Mouse (Mus musculus) MEL (cell line): ENCODE measurements around the gene Atp8b5. TPM values are rescaled to one million over a fixed set of nuclear protein-coding genes. Genes with fewer than 3 reads are reported as not detected.

Source experiments
- DNase-seq: peaks from one replicate; pipeline ENCODE4 v3.0.0; 2011; ENCODE audit warnings: low read depth, low spot score
- H3K27ac ChIP-seq: 2 replicates; pipeline ENCODE4 v1.5.1; 2012; ENCODE audit warnings: low read depth, mild to moderate bottlenecking, control low read depth, low read length, moderate library complexity; ENCODE audit not compliant: control insufficient read depth
- H3K27me3 ChIP-seq, 2 experiments: fragments of 150-350 bp in 1 of 2; sonication (generic) in 1 of 2; 2 replicates each; pipeline ENCODE4 v1.6.1; 2012; ENCODE audit warnings: low read length in 2 of 2, mild to moderate bottlenecking in 2 of 2, improper control_type of control experiment in 1 of 2, moderate library complexity in 1 of 2; ENCODE audit not compliant: insufficient read depth in 2 of 2, control insufficient read depth in 1 of 2
- H3K36me3 ChIP-seq, 2 experiments: 2 replicates each; pipeline ENCODE4 v1.6.1; 2012 to 2014; ENCODE audit warnings: low read length in 2 of 2, improper control_type of control experiment in 1 of 2, inconsistent platforms in 1 of 2, mild to moderate bottlenecking in 1 of 2; ENCODE audit not compliant: insufficient read depth in 2 of 2, control insufficient read depth in 1 of 2
- H3K4me1 ChIP-seq, 2 experiments: fragments of 150-350 bp in 1 of 2; sonication (generic) in 1 of 2; 2 replicates each; pipeline ENCODE4 v1.6.1; 2012; ENCODE audit warnings: low read length in 2 of 2, improper control_type of control experiment in 1 of 2, mild to moderate bottlenecking in 1 of 2; ENCODE audit not compliant: insufficient read depth in 2 of 2, control insufficient read depth in 1 of 2
- H3K4me3 ChIP-seq, 2 experiments: fragments of 150-350 bp in 1 of 2; sonication (generic) in 1 of 2; 2 replicates each; pipeline ENCODE4 v1.5.1; 2012; ENCODE audit warnings: low read depth in 2 of 2, low read length in 2 of 2, mild to moderate bottlenecking in 2 of 2, moderate library complexity in 2 of 2, control low read depth in 1 of 2, improper control_type of control experiment in 1 of 2; ENCODE audit not compliant: control insufficient read depth in 1 of 2, insufficient read depth in 1 of 2
- H3K79me2 ChIP-seq: 2 replicates; pipeline ENCODE4 v1.6.1; 2012; ENCODE audit warnings: mild to moderate bottlenecking, low read length, moderate library complexity; ENCODE audit not compliant: control insufficient read depth, poor library complexity, insufficient read depth
- H3K9ac ChIP-seq: 2 replicates; pipeline ENCODE4 v1.6.1; 2012; ENCODE audit warnings: low read depth, mild to moderate bottlenecking, control low read depth, low read length, moderate library complexity; ENCODE audit not compliant: control insufficient read depth, poor library complexity, severe bottlenecking
- H3K9me3 ChIP-seq: fragments of 150-350 bp; sonication (generic); replicated peaks from 2 replicates; pipeline ENCODE4 v1.6.1; 2012; ENCODE audit warnings: mild to moderate bottlenecking, low read length, improper control_type of control experiment, moderate library complexity; ENCODE audit not compliant: insufficient read depth
- BHLHE40 ChIP-seq: IDR thresholded peaks from 2 replicates; pipeline ENCODE4 v1.6.1; 2012; ENCODE audit warnings: low read depth, mild to moderate bottlenecking, inconsistent platforms, low read length, improper control_type of control experiment, borderline replicate concordance
- CHD1 ChIP-seq: IDR thresholded peaks from 2 replicates; pipeline ENCODE4 v1.6.1; 2012; ENCODE audit warnings: low read depth, mild to moderate bottlenecking, inconsistent platforms, low read length, improper control_type of control experiment
- CHD2 ChIP-seq: IDR thresholded peaks from 2 replicates; pipeline ENCODE4 v1.6.1; 2011; ENCODE audit warnings: low read length, improper control_type of control experiment
- CTCF ChIP-seq, 3 experiments: IDR thresholded peaks in 2 of 3; conservative IDR thresholded peaks in 1 of 3; 2 replicates each; pipeline ENCODE4 v1.5.1; 2011 to 2012; ENCODE audit warnings: low read length in 3 of 3, low read depth in 2 of 3, mild to moderate bottlenecking in 2 of 3, improper control_type of control experiment in 1 of 3, inconsistent platforms in 1 of 3, mixed read lengths in 1 of 3, moderate library complexity in 1 of 3; ENCODE audit not compliant: control insufficient read depth in 1 of 3, insufficient read depth in 1 of 3, poor library complexity in 1 of 3, severe bottlenecking in 1 of 3
- E2F4 ChIP-seq: IDR thresholded peaks from 2 replicates; pipeline ENCODE4 v1.6.1; 2011; ENCODE audit warnings: low read depth, low read length, improper control_type of control experiment, borderline replicate concordance
- ELF1 ChIP-seq: IDR thresholded peaks from 2 replicates; pipeline ENCODE4 v1.6.1; 2014; ENCODE audit warnings: low read depth, mild to moderate bottlenecking, inconsistent platforms, low read length, improper control_type of control experiment, moderate library complexity
- EP300 ChIP-seq, 2 experiments: IDR thresholded peaks; 2 replicates each; pipeline ENCODE4 v1.6.1; 2011; ENCODE audit warnings: improper control_type of control experiment in 2 of 2, low read length in 2 of 2, low read depth in 1 of 2, mild to moderate bottlenecking in 1 of 2
- ETS1 ChIP-seq: IDR thresholded peaks from 2 replicates; pipeline ENCODE4 v1.6.1; 2012; ENCODE audit warnings: low read depth, mild to moderate bottlenecking, inconsistent platforms, low read length, improper control_type of control experiment, moderate library complexity
- GABPA ChIP-seq: IDR thresholded peaks from 2 replicates; pipeline ENCODE4 v1.6.1; 2012; ENCODE audit warnings: low read depth, mild to moderate bottlenecking, inconsistent platforms, low read length, improper control_type of control experiment, moderate library complexity
- GATA1 ChIP-seq: IDR thresholded peaks from 2 replicates; pipeline ENCODE4 v1.6.1; 2011; ENCODE audit warnings: low read depth, low read length, improper control_type of control experiment
- MAZ ChIP-seq: IDR thresholded peaks from 2 replicates; pipeline ENCODE4 v1.6.1; 2012; ENCODE audit warnings: low read depth, mild to moderate bottlenecking, inconsistent platforms, low read length, improper control_type of control experiment
- MEF2A ChIP-seq: IDR thresholded peaks from 2 replicates; pipeline ENCODE4 v1.6.1; 2014; ENCODE audit warnings: low read depth, mild to moderate bottlenecking, inconsistent platforms, low read length, improper control_type of control experiment; ENCODE audit not compliant: poor library complexity, insufficient replicate concordance, severe bottlenecking; ENCODE audit errors: extremely low read depth
- MYC ChIP-seq: IDR thresholded peaks from 2 replicates; pipeline ENCODE4 v1.6.1; 2011; ENCODE audit warnings: low read depth, mild to moderate bottlenecking, low read length, improper control_type of control experiment, moderate library complexity
- NELFE ChIP-seq: IDR thresholded peaks from 2 replicates; pipeline ENCODE4 v1.6.1; 2011; ENCODE audit warnings: low read depth, low read length, improper control_type of control experiment
- POLR2AphosphoS2 ChIP-seq: IDR thresholded peaks from 2 replicates; pipeline ENCODE4 v1.6.1; 2011; ENCODE audit warnings: low read length, improper control_type of control experiment
- POLR2AphosphoS5 ChIP-seq: IDR thresholded peaks from 2 replicates; pipeline ENCODE4 v1.6.1; 2012; ENCODE audit warnings: low read depth, borderline replicate concordance, mild to moderate bottlenecking, inconsistent platforms, low read length, moderate library complexity, mixed read lengths
- RAD21 ChIP-seq: IDR thresholded peaks from 2 replicates; pipeline ENCODE4 v1.6.1; 2011; ENCODE audit warnings: mild to moderate bottlenecking, low read depth, low read length, improper control_type of control experiment
- SMC3 ChIP-seq: IDR thresholded peaks from 2 replicates; pipeline ENCODE4 v1.6.1; 2011; ENCODE audit warnings: low read depth, low read length, improper control_type of control experiment
- TBP ChIP-seq: IDR thresholded peaks from 2 replicates; pipeline ENCODE4 v1.8.0; 2011; ENCODE audit warnings: low read depth, low read length, improper control_type of control experiment
- UBTF ChIP-seq: IDR thresholded peaks from 2 replicates; pipeline ENCODE4 v1.6.1; 2012; ENCODE audit warnings: low read depth, mild to moderate bottlenecking, inconsistent platforms, low read length, improper control_type of control experiment, moderate library complexity, borderline replicate concordance; ENCODE audit not compliant: insufficient read depth
- USF1 ChIP-seq: IDR thresholded peaks from 2 replicates; pipeline ENCODE4 v1.6.1; 2014; ENCODE audit warnings: low read depth, mild to moderate bottlenecking, inconsistent platforms, low read length, improper control_type of control experiment, moderate library complexity
- ZKSCAN1 ChIP-seq: IDR thresholded peaks from 2 replicates; pipeline ENCODE4 v1.6.1; 2012; ENCODE audit warnings: low read depth, mild to moderate bottlenecking, inconsistent platforms, low read length, improper control_type of control experiment, moderate library complexity
- ZMIZ1 ChIP-seq: IDR thresholded peaks from 2 replicates; pipeline ENCODE4 v1.6.1; 2012; ENCODE audit warnings: low read depth, mild to moderate bottlenecking, inconsistent platforms, low read length, improper control_type of control experiment, moderate library complexity
- ZNF384 ChIP-seq: IDR thresholded peaks from 2 replicates; pipeline ENCODE4 v1.6.1; 2012; ENCODE audit warnings: low read depth, mild to moderate bottlenecking, inconsistent platforms, low read length, improper control_type of control experiment
- polyA plus RNA-seq, 2 experiments: library from polyadenylated mRNA; stranded (reverse) in 1 of 2; unstranded in 1 of 2; fragments of >175 nt in 1 of 2; fragments of >200 nt in 1 of 2; gene quantifications; 2 replicates each; pipeline versions ENCODE4 v1.2.1 to v1.2.4; 2012; ENCODE audit warnings: low replicate concordance in 2 of 2, low read depth in 1 of 2; ENCODE audit not compliant: insufficient read length in 2 of 2, insufficient read depth in 1 of 2, missing spikeins in 1 of 2
- total RNA-seq: library from RNA; depleted of rRNA; stranded (reverse); fragments of 300-350 nt; gene quantifications from 2 replicates; pipeline ENCODE4 v1.2.3, GENCODE M21; 2012

Gene Atp8b5
- total and polyA plus RNA-seq, 3 experiments, result 4.9 to 5.0 TPM; not detected in 1

GRCm38 (mm10) chr4:43407071-43407920 is 140.3 kb downstream of the Atp8b5 start:
- Histone ChIP-seq H3K4me1 (no peaks in the 10 kb centered on the region), H3K79me2 (no peaks in the 10 kb centered on the region), H3K9ac (no peak overlapping the region), H3K9me3 (no peaks in the 10 kb centered on the region), H3K27me3 (no peaks in the 10 kb centered on the region), H3K36me3 (no peaks in the 10 kb centered on the region), H3K4me3 (no peak overlapping the region), H3K27ac (no peak overlapping the region)
- DNase-seq, result no peak
- TF ChIP-seq UBTF (no peak), MYC (no peak), SMC3 (no peak), ZKSCAN1 (no peak), MAZ (no peak), GATA1 (no peak), BHLHE40 (no peak), POLR2AphosphoS2 (no peak), CHD1 (no peak), CTCF (IDR thresholded peaks at IDR 0.05 in 2 of 3, conservative IDR thresholded peaks at IDR 0.05 in 1 of 3; ENCODE audit: control insufficient read depth in 1 of 3, insufficient read depth in 1 of 3, low read depth in 2 of 3, low read length in 3 of 3, poor library complexity in 1 of 3, severe bottlenecking in 1 of 3) (no peak), GABPA (no peak), RAD21 (no peak), ZMIZ1 (no peak), ETS1 (no peak), USF1 (no peak), TBP (no peak), NELFE (no peak)

GRCm38 (mm10) chr4:43414761-43415160 is 147.8 kb downstream of the Atp8b5 start:
- H3K9ac ChIP-seq, result no peak overlapping the region
- TF ChIP-seq EP300 (IDR thresholded peaks at IDR 0.05; ENCODE audit: low read depth in 1 of 2, low read length in 2 of 2), result no peak
- no peak for TF ChIP-seq CHD2
- no peak for TF ChIP-seq MEF2A
- no peak for TF ChIP-seq ETS1
- TF ChIP-seq ZNF384, result no peak
- TF ChIP-seq GATA1, result no peak
- no peak for TF ChIP-seq ELF1
- no peak for TF ChIP-seq E2F4
- no peak for TF ChIP-seq POLR2AphosphoS5
- H3K4me3 ChIP-seq, result no peak overlapping the region
- H3K27me3 ChIP-seq, result no peaks in the 10 kb centered on the region
- H3K36me3 ChIP-seq, result peaks cover 0 to 25% of the 10 kb centered on the region in 2 experiments; a peak in 2 of 4 replicates
- no peaks in the 10 kb centered on the region; the same call in 1 of the 2 replicates for H3K79me2 ChIP-seq
- no peak overlapping the region for H3K27ac ChIP-seq
- no peak for DNase-seq
- peaks cover 9 to 28% of the 10 kb centered on the region in 2 experiments for H3K4me1 ChIP-seq
- H3K9me3 ChIP-seq, result no peaks in the 10 kb centered on the region
